Mouse (Mus musculus) hindbrain, embryonic 12.5 days (tissue): Measurements from ENCODE around the gene Cmpk1. TPM values are rescaled to one million over a fixed set of nuclear protein-coding genes. Genes with fewer than 3 reads are reported as not detected.

Experiments used
- ATAC-seq: fragments of 200-750 bp; cut with Nextera tagmentation; 2 replicates; pipeline ENCODE4 v1.8.0; 2017; ENCODE audit warnings: moderate TSS enrichment; ENCODE audit not compliant: low FRiP score
- H3K27ac ChIP-seq: fragments of 300-500 bp; sonication (generic); 2 replicates; pipeline ENCODE4 v1.5.1; 2016; ENCODE audit warnings: mild to moderate bottlenecking
- H3K27me3 ChIP-seq: fragments of 300-500 bp; sonication (generic); 2 replicates; pipeline ENCODE4 v1.6.1; 2016; ENCODE audit warnings: mild to moderate bottlenecking
- H3K36me3 ChIP-seq: fragments of 300-500 bp; sonication (generic); 2 replicates; pipeline ENCODE4 v1.6.1; 2016; ENCODE audit warnings: mild to moderate bottlenecking
- H3K4me1 ChIP-seq: fragments of 300-500 bp; sonication (generic); 2 replicates; pipeline ENCODE4 v1.6.1; 2016
- H3K4me2 ChIP-seq: fragments of 300-500 bp; sonication (generic); replicated peaks from 2 replicates; pipeline ENCODE4 v1.6.1; 2016; ENCODE audit warnings: mild to moderate bottlenecking
- H3K4me3 ChIP-seq: fragments of 300-500 bp; sonication (generic); 2 replicates; pipeline ENCODE4 v1.5.1; 2016; ENCODE audit warnings: mild to moderate bottlenecking
- H3K9ac ChIP-seq: fragments of 300-500 bp; sonication (generic); 2 replicates; pipeline ENCODE4 v1.6.1; 2016; ENCODE audit warnings: mild to moderate bottlenecking, moderate library complexity
- H3K9me3 ChIP-seq: fragments of 300-500 bp; sonication (generic); replicated peaks from 2 replicates; pipeline ENCODE4 v1.6.1; 2016; ENCODE audit warnings: mild to moderate bottlenecking
- WGBS: fragments of 180-500 bp; shearing (Covaris S2); methylation state at CpG from one replicate; pipeline ENCODE4 v1.1.7; 2016; 5-methylcytosine and 5-hydroxymethylcytosine counted together
- polyA plus RNA-seq: library from polyadenylated mRNA; unstranded; fragments of >200 nt; fragmentation: Nextera tagmentation; extraction: Ambion mirVana; gene quantifications from 2 replicates; pipeline ENCODE4 v1.2.1, GENCODE M21; 2016

Gene Cmpk1
- polyA plus RNA-seq, result 137 and 161 TPM in 2 replicates

- Histone ChIP-seq H3K9me3 (no peaks in the 10 kb centered on the region), H3K4me2 (peak within 1 kb of the TSS; percentile 74), H3K9ac (peak within 1 kb of the TSS; percentile 94), H3K36me3 (no peaks in the 10 kb centered on the region), H3K4me1 (peaks cover 21% of the 10 kb centered on the region), H3K27ac (peak within 1 kb of the TSS; percentile 100), H3K27me3 (no peaks in the 10 kb centered on the region), H3K4me3 (peak within 1 kb of the TSS; percentile 88)
- under 1% methylated on average over 80 of the region's 93 CpGs for WGBS
- ATAC-seq, result peak; percentile 99
Observed at GRCm38 (mm10) chr4:114986591-114987432, at the start of gene Cmpk1. Cmpk1 (minus strand) TSS chr4:114987241.

DNA sequence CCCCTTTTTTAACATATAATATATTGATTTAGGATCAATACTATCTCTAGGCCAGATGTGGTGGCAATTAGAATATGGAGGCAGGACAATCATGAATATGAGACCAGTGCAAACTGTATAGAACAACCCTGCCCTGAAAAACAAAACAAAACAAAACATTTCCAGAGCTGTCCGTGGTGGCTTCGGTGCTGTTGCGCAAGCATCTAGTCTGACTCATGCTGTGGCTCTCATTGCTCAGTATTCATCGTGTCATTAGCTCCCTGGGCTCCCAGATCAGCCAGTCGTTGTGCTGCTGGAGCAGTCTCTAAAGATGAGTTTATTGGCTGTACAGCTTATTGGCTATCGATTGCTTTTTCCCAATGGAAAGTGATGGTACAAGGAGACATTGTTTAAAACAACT, 48.0 kb upstream of the Cmpk1 start:
- no peak overlapping the region for H3K9ac ChIP-seq
- WGBS, result 84% methylated on average over 6 of the region's 6 CpGs
- H3K4me3 ChIP-seq, result no peak overlapping the region
- H3K27me3 ChIP-seq, result no peaks in the 10 kb centered on the region
- H3K4me1 ChIP-seq, result no peaks in the 10 kb centered on the region
- no peak overlapping the region for H3K27ac ChIP-seq
- no peak overlapping the region for H3K4me2 ChIP-seq
- no peaks in the 10 kb centered on the region for H3K9me3 ChIP-seq
- no peak for ATAC-seq
- H3K36me3 ChIP-seq, result peaks cover 6% of the 10 kb centered on the region

DNA sequence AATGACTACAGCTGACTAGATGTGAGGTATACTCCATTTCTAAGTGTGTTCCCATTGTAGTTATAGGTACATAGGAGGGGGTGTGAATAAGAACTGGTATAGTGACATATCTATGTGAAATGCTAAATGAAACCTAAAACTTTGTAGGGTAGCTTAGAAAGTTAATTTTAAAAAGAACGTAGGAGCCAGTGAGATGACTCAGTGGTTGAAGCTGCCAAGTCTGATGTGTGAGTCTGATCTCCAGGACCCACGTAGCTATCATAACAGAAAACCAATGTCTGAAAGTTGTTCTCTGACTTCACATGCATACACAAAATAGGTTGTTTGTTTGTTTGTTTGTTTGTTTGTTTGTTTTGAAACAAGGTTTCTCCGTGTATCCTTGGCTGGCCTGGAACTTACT, 33.0 kb upstream of the Cmpk1 start:
- Histone ChIP-seq H3K9ac (no peak overlapping the region), H3K27ac (no peak overlapping the region), H3K4me2 (no peak overlapping the region), H3K27me3 (no peaks in the 10 kb centered on the region), H3K4me3 (no peak overlapping the region), H3K36me3 (peaks cover 22% of the 10 kb centered on the region), H3K4me1 (no peaks in the 10 kb centered on the region), H3K9me3 (no peaks in the 10 kb centered on the region)
- ATAC-seq, result no peak
- WGBS, result 90% methylated on average over 3 of the region's 3 CpGs

DNA sequence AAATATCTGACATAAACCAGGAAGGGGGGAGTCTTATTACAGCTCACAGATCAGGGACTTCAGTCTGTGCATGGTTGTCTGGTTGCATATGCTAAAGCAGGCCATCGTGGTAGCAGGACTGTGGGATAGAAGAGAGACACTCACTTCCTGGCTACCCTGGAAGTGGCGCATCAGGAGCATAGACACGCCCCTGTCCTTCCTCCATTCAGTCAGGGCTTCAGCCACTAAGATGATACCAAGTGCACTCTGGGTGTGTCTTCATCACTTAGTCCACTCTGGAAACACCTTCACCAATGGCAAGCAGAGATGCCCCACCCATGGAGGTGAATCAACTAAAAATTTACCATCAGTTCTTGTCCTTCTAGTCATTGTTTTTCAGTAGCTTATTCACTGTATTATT, 27.2 kb upstream of the Cmpk1 start:
- ATAC-seq, result no peak
- H3K36me3 ChIP-seq, result peaks cover 19% of the 10 kb centered on the region

DNA sequence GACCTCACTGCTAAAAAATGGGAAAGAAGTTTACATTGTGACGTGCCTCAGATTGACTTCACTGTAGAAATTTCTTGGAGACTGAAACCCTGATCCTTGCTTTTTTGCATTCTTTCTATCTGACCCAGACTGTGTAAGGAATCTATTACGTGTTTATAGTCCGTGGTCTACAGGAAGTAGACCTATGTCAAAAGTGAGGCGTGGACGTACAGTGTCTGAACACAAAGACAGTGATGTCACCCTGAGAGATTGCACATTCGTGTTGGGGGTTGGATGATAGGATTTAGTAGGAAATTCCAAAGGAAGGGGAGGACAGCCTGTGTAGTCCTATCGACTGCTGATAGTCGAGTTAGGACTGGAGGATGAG, 13.4 kb upstream of the Cmpk1 start:
- H3K36me3 ChIP-seq, result 0 out of 2 replicates have a peak, but pooled peaks cover 5% of the 10 kb centered on the region
- H3K27ac ChIP-seq, result 0 out of 2 replicates have a peak overlapping the region, but pooled peaks have one; percentile 12
- H3K27me3 ChIP-seq, result no peaks in the 10 kb centered on the region
- 1% methylated on average over 8 of the region's 8 CpGs for WGBS
- H3K9ac ChIP-seq, result peak overlapping the region; percentile 51
- peak; percentile 39 for ATAC-seq
- no peaks in the 10 kb centered on the region for H3K9me3 ChIP-seq
- H3K4me1 ChIP-seq, result peaks cover 17% of the 10 kb centered on the region
- H3K4me2 ChIP-seq, result peak overlapping the region; percentile 57
- H3K4me3 ChIP-seq, result peak overlapping the region; percentile 52

More for the DNA sequence above, 27.2 kb upstream of the Cmpk1 start:
- H3K27me3 ChIP-seq, result no peaks in the 10 kb centered on the region
- no peak overlapping the region for H3K4me2 ChIP-seq
- H3K4me1 ChIP-seq, result no peaks in the 10 kb centered on the region
- WGBS, result 95% methylated on average over 3 of the region's 3 CpGs
- no peak overlapping the region for H3K27ac ChIP-seq
- H3K9me3 ChIP-seq, result no peaks in the 10 kb centered on the region
- H3K4me3 ChIP-seq, result no peak overlapping the region
- no peak overlapping the region for H3K9ac ChIP-seq

GRCm38 (mm10) chr4:114999773-115000428, 12.9 kb upstream of the Cmpk1 start, which contains the start of gene Stil:
Stil (plus strand) TSS chr4:115000159.
- WGBS, result under 1% methylated on average over 52 of the region's 52 CpGs
- peak within 1 kb of the TSS; percentile 95 for H3K27ac ChIP-seq
- no peaks in the 10 kb centered on the region for H3K27me3 ChIP-seq
- H3K4me2 ChIP-seq, result peak within 1 kb of the TSS; percentile 66
- no peaks in the 10 kb centered on the region for H3K9me3 ChIP-seq
- H3K4me1 ChIP-seq, result peaks cover 17% of the 10 kb centered on the region
- peak; percentile 100 for ATAC-seq
- peak within 1 kb of the TSS; percentile 75 for H3K9ac ChIP-seq
- H3K36me3 ChIP-seq, result 0 out of 2 replicates have a peak, but pooled peaks cover 5% of the 10 kb centered on the region
- peak within 1 kb of the TSS; percentile 52 for H3K4me3 ChIP-seq

GRCm38 (mm10) chr4:114999445-114999772, 12.4 kb upstream of the Cmpk1 start:
- no peaks in the 10 kb centered on the region for H3K9me3 ChIP-seq
- 9% methylated on average over 9 of the region's 9 CpGs for WGBS
- peak; percentile 75; the same call in 1 of the 2 replicates for ATAC-seq
- 0 out of 2 replicates have a peak, but pooled peaks cover 5% of the 10 kb centered on the region for H3K36me3 ChIP-seq
- peak overlapping the region; percentile 75 for H3K9ac ChIP-seq
- no peaks in the 10 kb centered on the region for H3K27me3 ChIP-seq
- H3K27ac ChIP-seq, result peak overlapping the region; percentile 95
- H3K4me1 ChIP-seq, result peaks cover 17% of the 10 kb centered on the region
- peak overlapping the region; percentile 52 for H3K4me3 ChIP-seq
- peak overlapping the region; percentile 66 for H3K4me2 ChIP-seq

GRCm38 (mm10) chr4:114997051-114997450, 10.0 kb upstream of the Cmpk1 start:
- Histone ChIP-seq H3K36me3 (no peaks in the 10 kb centered on the region), H3K9me3 (no peaks in the 10 kb centered on the region), H3K9ac (no peak overlapping the region), H3K27me3 (0 out of 2 replicates have a peak, but pooled peaks cover 3% of the 10 kb centered on the region), H3K27ac (no peak overlapping the region), H3K4me3 (no peak overlapping the region), H3K4me1 (peaks cover 17% of the 10 kb centered on the region), H3K4me2 (no peak overlapping the region)
- 63% methylated on average over 3 of the region's 3 CpGs for WGBS
- ATAC-seq, result no peak

DNA sequence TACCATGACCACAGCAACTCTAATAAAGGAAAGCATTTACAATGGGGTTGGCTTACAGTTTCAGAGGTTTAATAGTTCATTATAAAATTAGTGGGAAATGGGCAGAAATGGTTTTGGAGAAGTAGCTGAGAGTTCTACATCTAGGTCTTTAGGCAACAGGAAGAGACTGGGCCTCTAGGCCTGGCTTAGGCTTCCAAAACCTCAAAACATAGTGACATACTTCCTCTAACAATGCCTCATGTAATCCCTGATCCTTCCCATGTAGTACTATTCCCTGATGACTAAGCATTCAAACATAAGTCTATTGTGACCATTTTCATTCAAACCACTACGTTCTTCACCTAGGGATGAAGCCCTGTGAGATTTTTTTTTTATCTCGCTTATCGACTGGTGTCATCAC, 7.2 kb upstream of the Cmpk1 start:
- Histone ChIP-seq H3K9ac (no peak overlapping the region), H3K27me3 (0 out of 2 replicates have a peak, but pooled peaks cover 3% of the 10 kb centered on the region), H3K27ac (no peak overlapping the region), H3K4me1 (no peaks in the 10 kb centered on the region), H3K9me3 (no peaks in the 10 kb centered on the region), H3K36me3 (no peaks in the 10 kb centered on the region), H3K4me3 (no peak overlapping the region), H3K4me2 (no peak overlapping the region)
- 91% methylated on average over 3 of the region's 3 CpGs for WGBS
- ATAC-seq, result no peak

- no peaks in the 10 kb centered on the region for H3K36me3 ChIP-seq
- H3K4me1 ChIP-seq, result peaks cover 21% of the 10 kb centered on the region
- H3K27me3 ChIP-seq, result no peaks in the 10 kb centered on the region
- peak overlapping the region; percentile 100 for H3K27ac ChIP-seq
- peak overlapping the region; percentile 88 for H3K4me3 ChIP-seq
- H3K4me2 ChIP-seq, result peak overlapping the region; percentile 74
- no peaks in the 10 kb centered on the region for H3K9me3 ChIP-seq
- ATAC-seq, result peak; percentile 71
- 4% methylated on average over 8 of the region's 8 CpGs for WGBS
- peak overlapping the region; percentile 94 for H3K9ac ChIP-seq
Observed at GRCm38 (mm10) chr4:114986211-114986590, 840 bp downstream of the Cmpk1 start.

DNA sequence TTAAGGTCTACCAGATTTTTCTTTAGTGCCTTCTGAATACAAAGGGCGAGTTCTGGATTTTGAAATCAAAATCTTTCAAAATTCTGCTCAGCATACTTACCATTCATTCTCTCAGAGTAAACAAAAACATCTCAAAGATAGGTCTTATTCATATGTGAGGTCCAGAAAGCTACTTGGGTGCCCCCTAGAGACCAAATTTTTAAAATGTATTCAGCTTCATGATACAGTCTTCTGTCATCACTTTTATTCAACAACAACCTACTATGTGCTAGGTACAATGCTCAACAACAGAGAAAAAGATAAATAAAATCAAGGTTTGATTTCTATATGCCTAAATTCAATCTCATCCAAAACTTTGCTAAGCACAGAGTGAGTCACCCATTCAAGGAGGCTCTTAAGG, 4.0 kb downstream of the Cmpk1 start:
- H3K27me3 ChIP-seq, result no peaks in the 10 kb centered on the region
- 88% methylated on average over 1 of the region's 1 CpGs for WGBS
- no peak overlapping the region for H3K4me3 ChIP-seq
- H3K27ac ChIP-seq, result no peak overlapping the region
- no peak overlapping the region for H3K9ac ChIP-seq
- H3K4me2 ChIP-seq, result no peak overlapping the region
- no peak for ATAC-seq
- H3K36me3 ChIP-seq, result no peaks in the 10 kb centered on the region
- H3K9me3 ChIP-seq, result no peaks in the 10 kb centered on the region
- peaks cover 21% of the 10 kb centered on the region for H3K4me1 ChIP-seq

- no peaks in the 10 kb centered on the region for H3K9me3 ChIP-seq
- H3K27ac ChIP-seq, result no peak overlapping the region
- H3K9ac ChIP-seq, result no peak overlapping the region
- H3K4me3 ChIP-seq, result no peak overlapping the region
- no peaks in the 10 kb centered on the region for H3K36me3 ChIP-seq
- no peaks in the 10 kb centered on the region for H3K27me3 ChIP-seq
- peaks cover 19% of the 10 kb centered on the region for H3K4me1 ChIP-seq
- ATAC-seq, result no peak
- H3K4me2 ChIP-seq, result no peak overlapping the region
- WGBS, result 100% methylated on average over 1 of the region's 1 CpGs
Observed at GRCm38 (mm10) chr4:114982619-114983018, 4.4 kb downstream of the Cmpk1 start.
